Mouse (Mus musculus): Measurements from ENCODE around the gene Lpar2. TPM values are rescaled to one million over a fixed set of nuclear protein-coding genes. Genes with fewer than 3 reads are reported as not detected.

The Lpar2 gene
- polyA plus RNA-seq, 1 experiment: 10.3 TPM

DNA sequence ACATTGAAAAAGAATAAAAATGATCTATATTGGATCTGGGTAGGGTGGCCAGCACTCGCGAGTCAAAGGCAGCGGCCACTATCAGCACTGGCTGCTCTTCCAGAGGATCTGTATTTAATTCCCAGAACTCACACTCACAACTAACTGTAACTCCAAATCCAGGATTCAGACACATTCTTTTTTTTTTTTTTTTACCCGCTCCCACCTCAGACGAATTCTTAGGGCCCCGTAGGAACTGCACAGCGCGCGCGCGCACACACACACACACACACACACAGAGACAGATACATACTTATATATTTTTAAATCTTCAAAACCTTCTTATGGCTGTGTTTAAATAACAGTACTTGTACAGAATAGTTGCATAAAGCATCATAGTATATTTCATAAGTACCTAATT is 31.9 kb upstream of the Lpar2 start:
- no peak for DNase-seq

DNA sequence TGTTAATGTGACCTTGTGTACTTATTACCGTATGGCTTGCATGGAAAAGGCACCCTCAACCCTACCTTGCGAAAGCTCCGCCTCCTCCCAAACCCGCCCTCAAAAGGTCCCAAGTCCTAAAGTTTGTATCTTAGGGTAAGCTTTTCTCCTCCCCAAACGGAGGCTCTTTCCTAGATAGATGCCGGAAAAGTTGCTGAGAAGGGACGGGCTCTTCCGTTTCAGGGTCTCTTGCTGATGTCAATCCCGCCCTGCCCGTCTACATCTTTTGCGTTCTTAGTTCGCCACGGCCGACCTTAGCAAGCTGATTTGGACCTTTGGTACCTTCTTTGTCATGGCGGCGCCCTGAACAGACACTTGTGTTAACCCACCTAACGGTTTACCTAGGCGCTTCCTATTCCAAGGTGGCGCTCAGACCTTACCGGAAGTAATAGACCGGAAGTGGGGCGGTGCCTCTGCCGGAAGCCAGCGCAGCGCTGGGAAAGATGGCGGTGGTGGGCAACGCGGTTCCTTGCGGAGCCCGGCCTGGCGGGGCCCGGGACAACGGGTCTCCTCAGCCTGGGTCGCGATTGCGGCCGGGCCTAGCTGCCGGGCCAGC is 31.4 kb upstream of the Lpar2 start, which contains the start of the genes Atp13a1 and Zfp866:
Gene Atp13a1 (plus strand): TSS at position 391 of the 595 bp plus-strand sequence.
Gene Zfp866 (minus strand): TSS at position 406 of the 595 bp plus-strand sequence.
- H3K36me3 ChIP-seq (ENCODE audit: control insufficient read depth, insufficient read depth, low read length): peaks cover 3% of the 10 kb centered on the region; the same call in 1 of the 2 replicates
- peak within 1 kb of the TSS; percentile 91 for H3K4me3 ChIP-seq (ENCODE audit: control insufficient read depth, insufficient read depth, low read length)
- peak; percentile 91 for DNase-seq
- TF ChIP-seq POLR2A (IDR thresholded peaks at IDR 0.05; ENCODE audit: control insufficient read depth, extremely low read depth, insufficient read depth, low read length, poor library complexity) (peak; percentile 90), CTCF (IDR thresholded peaks at IDR 0.05; ENCODE audit: borderline replicate concordance, control insufficient read depth, extremely low read depth, insufficient read depth, low read length, poor library complexity) (0 out of 2 replicates have a peak, but pooled peaks have one; percentile 10)
- no peaks in the 10 kb centered on the region for H3K27me3 ChIP-seq (ENCODE audit: control insufficient read depth, insufficient read depth, low read length)
- under 1% methylated on average over 38 of the region's 38 CpGs for WGBS
- H3K4me1 ChIP-seq (replicated peaks; ENCODE audit: control insufficient read depth, insufficient read depth, low read length): peaks cover 11% of the 10 kb centered on the region
- H3K27ac ChIP-seq (ENCODE audit: control insufficient read depth, insufficient read depth, low read length): peak within 1 kb of the TSS; percentile 89

More for the DNA sequence above, 31.9 kb upstream of the Lpar2 start:
- TF ChIP-seq POLR2A (IDR thresholded peaks at IDR 0.05; ENCODE audit: control insufficient read depth, extremely low read depth, insufficient read depth, low read length, poor library complexity) (no peak), CTCF (IDR thresholded peaks at IDR 0.05; ENCODE audit: borderline replicate concordance, control insufficient read depth, extremely low read depth, insufficient read depth, low read length, poor library complexity) (no peak)
- Histone ChIP-seq H3K36me3 (ENCODE audit: control insufficient read depth, insufficient read depth, low read length) (peaks cover 3% of the 10 kb centered on the region; the same call in 1 of the 2 replicates), H3K27ac (ENCODE audit: control insufficient read depth, insufficient read depth, low read length) (peak overlapping the region; percentile 89), H3K27me3 (ENCODE audit: control insufficient read depth, insufficient read depth, low read length) (no peaks in the 10 kb centered on the region), H3K4me3 (ENCODE audit: control insufficient read depth, insufficient read depth, low read length) (peak overlapping the region; percentile 91), H3K4me1 (replicated peaks; ENCODE audit: control insufficient read depth, insufficient read depth, low read length) (peaks cover 11% of the 10 kb centered on the region)
- 39% methylated on average over 11 of the region's 11 CpGs for WGBS

DNA sequence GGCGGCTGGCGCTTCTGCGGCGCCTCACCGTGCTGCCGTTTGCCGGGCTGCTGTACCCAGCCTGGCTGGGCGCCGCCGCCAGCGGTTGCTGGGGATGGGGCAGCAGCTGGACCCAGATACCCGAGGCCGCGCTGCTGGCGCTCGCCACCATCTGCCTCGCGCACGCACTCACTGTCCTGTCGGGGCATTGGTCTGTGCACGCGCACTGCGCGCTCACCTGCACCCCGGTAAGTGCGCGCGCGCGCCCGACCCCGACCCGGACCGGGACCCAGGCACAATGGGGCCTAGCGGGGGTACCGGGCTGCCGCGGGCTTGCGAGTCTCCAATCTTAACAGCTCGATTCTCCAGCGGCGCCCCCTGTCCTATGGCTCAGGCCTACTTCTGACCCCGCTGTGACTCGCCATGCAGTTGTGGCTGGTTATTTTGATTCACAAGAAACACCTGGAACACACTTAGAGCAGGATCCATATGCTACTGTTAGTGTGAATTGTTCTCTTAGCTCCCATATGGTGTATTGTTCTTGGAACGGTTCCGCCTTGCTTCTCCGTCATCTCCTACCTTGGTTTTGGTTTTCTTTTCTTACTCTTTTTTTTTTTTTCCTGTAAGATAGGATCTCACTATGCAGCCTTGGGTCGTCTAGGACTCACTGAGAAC is 30.7 kb upstream of the Lpar2 start:
- TF ChIP-seq CTCF (IDR thresholded peaks at IDR 0.05; ENCODE audit: borderline replicate concordance, control insufficient read depth, extremely low read depth, insufficient read depth, low read length, poor library complexity) (no peak), POLR2A (IDR thresholded peaks at IDR 0.05; ENCODE audit: control insufficient read depth, extremely low read depth, insufficient read depth, low read length, poor library complexity) (no peak)
- under 1% methylated on average over 48 of the region's 48 CpGs for WGBS
- H3K27me3 ChIP-seq (ENCODE audit: control insufficient read depth, insufficient read depth, low read length): no peaks in the 10 kb centered on the region
- no peak overlapping the region for H3K27ac ChIP-seq (ENCODE audit: control insufficient read depth, insufficient read depth, low read length)
- peaks cover 7% of the 10 kb centered on the region; the same call in 1 of the 2 replicates for H3K36me3 ChIP-seq (ENCODE audit: control insufficient read depth, insufficient read depth, low read length)
- peak; percentile 52 for DNase-seq
- peaks cover 11% of the 10 kb centered on the region for H3K4me1 ChIP-seq (replicated peaks; ENCODE audit: control insufficient read depth, insufficient read depth, low read length)
- peak overlapping the region; percentile 91 for H3K4me3 ChIP-seq (ENCODE audit: control insufficient read depth, insufficient read depth, low read length)

DNA sequence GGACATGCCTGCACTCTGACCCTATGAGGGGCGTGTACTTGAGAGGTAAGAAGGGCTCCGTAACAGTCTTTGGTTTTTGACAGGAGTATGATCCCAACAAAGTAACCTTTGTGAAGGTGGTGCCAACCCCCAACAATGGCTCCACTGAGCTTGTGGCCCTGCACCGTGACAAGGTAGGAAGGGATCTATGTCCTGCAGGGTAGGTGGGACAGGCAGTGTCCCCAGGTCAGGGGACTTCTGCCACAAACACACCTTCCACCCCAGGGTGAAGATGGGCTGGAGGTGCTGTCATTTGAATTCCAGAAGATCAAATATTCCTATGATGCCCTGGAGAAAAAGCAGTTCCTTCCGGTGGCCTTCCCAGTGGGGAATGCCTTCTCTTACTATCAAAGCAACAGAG is 28.6 kb upstream of the Lpar2 start:
- Histone ChIP-seq H3K27ac (ENCODE audit: control insufficient read depth, insufficient read depth, low read length) (no peak overlapping the region), H3K4me1 (replicated peaks; ENCODE audit: control insufficient read depth, insufficient read depth, low read length) (peaks cover 11% of the 10 kb centered on the region), H3K27me3 (ENCODE audit: control insufficient read depth, insufficient read depth, low read length) (no peaks in the 10 kb centered on the region), H3K36me3 (ENCODE audit: control insufficient read depth, insufficient read depth, low read length) (peaks cover 28% of the 10 kb centered on the region), H3K4me3 (ENCODE audit: control insufficient read depth, insufficient read depth, low read length) (no peak overlapping the region)
- DNase-seq: no peak
- no peak for TF ChIP-seq CTCF (IDR thresholded peaks at IDR 0.05; ENCODE audit: borderline replicate concordance, control insufficient read depth, extremely low read depth, insufficient read depth, low read length, poor library complexity)
- no peak for TF ChIP-seq POLR2A (IDR thresholded peaks at IDR 0.05; ENCODE audit: control insufficient read depth, extremely low read depth, insufficient read depth, low read length, poor library complexity)
- WGBS: 98% methylated on average over 4 of the region's 4 CpGs

DNA sequence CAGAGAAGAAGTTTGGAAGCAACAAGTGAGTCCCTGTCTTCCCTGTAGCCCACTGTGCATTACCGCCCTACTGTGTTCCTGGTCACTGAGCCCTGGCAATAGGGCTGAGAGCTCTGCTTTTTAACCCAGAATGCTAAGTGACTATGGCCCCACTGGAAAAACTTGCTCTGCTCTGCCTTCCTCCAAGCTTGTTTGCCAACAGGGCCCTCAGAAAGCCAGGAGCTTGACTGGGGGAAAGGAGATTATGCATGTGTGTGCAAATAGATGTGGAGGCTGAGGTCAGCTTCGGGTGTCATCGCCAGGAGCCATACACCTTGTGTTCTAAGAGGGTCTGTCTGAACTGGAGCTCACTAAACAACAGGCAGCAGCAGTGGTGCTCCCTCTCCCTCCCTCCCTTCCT is 28.1 kb upstream of the Lpar2 start:
- H3K36me3 ChIP-seq (ENCODE audit: control insufficient read depth, insufficient read depth, low read length): peaks cover 32% of the 10 kb centered on the region
- TF ChIP-seq POLR2A (IDR thresholded peaks at IDR 0.05; ENCODE audit: control insufficient read depth, extremely low read depth, insufficient read depth, low read length, poor library complexity) (no peak), CTCF (IDR thresholded peaks at IDR 0.05; ENCODE audit: borderline replicate concordance, control insufficient read depth, extremely low read depth, insufficient read depth, low read length, poor library complexity) (no peak)
- H3K4me1 ChIP-seq (replicated peaks; ENCODE audit: control insufficient read depth, insufficient read depth, low read length): peaks cover 11% of the 10 kb centered on the region
- no peak overlapping the region for H3K4me3 ChIP-seq (ENCODE audit: control insufficient read depth, insufficient read depth, low read length)
- H3K27ac ChIP-seq (ENCODE audit: control insufficient read depth, insufficient read depth, low read length): no peak overlapping the region
- DNase-seq: no peak
- WGBS: 97% methylated on average over 3 of the region's 3 CpGs
- no peaks in the 10 kb centered on the region for H3K27me3 ChIP-seq (ENCODE audit: control insufficient read depth, insufficient read depth, low read length)

DNA sequence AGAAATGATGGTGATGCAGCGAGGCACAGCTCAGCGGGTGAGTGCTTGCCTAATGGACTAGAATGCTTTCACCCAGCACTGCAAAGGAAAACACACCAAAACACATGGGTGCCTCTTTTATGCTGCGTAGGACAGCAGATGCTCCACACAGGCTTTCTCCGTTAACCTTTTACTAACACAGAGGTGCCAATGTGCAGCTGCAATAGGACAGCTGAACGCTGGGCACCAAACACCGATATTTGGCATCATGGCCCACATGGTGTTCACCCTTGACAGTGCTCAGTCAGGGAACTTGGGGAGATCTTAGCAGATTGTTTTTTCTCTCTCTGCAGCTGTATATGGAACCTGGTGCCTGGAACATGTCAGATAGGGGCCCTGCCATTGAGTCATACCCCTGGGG is 27.3 kb upstream of the Lpar2 start:
- peaks cover 41% of the 10 kb centered on the region for H3K36me3 ChIP-seq (ENCODE audit: control insufficient read depth, insufficient read depth, low read length)
- H3K27me3 ChIP-seq (ENCODE audit: control insufficient read depth, insufficient read depth, low read length): no peaks in the 10 kb centered on the region
- DNase-seq: no peak
- peaks cover 8% of the 10 kb centered on the region for H3K4me1 ChIP-seq (replicated peaks; ENCODE audit: control insufficient read depth, insufficient read depth, low read length)
- no peak for TF ChIP-seq CTCF (IDR thresholded peaks at IDR 0.05; ENCODE audit: borderline replicate concordance, control insufficient read depth, extremely low read depth, insufficient read depth, low read length, poor library complexity)
- TF ChIP-seq POLR2A (IDR thresholded peaks at IDR 0.05; ENCODE audit: control insufficient read depth, extremely low read depth, insufficient read depth, low read length, poor library complexity): no peak
- no peak overlapping the region for H3K4me3 ChIP-seq (ENCODE audit: control insufficient read depth, insufficient read depth, low read length)
- H3K27ac ChIP-seq (ENCODE audit: control insufficient read depth, insufficient read depth, low read length): no peak overlapping the region
- 96% methylated on average over 6 of the region's 6 CpGs for WGBS

Data from thymus, adult 2 months (tissue).